Mouse (Mus musculus): ENCODE data around the gene Matn1. TPM values are rescaled to one million over a fixed set of nuclear protein-coding genes. Genes with fewer than 3 reads are reported as not detected.

Matn1 gene
- polyA plus RNA-seq, 1 experiment from 2014 or later: 1.2 TPM

Other genes starting within 250 kb of the Matn1 start
- 19.9 and 21.3 TPM in 2 replicates for gene Sdc3, start 151.8 kb upstream of the Matn1 start, polyA plus RNA-seq (2015; fragmentation: Nextera tagmentation; extraction: Ambion mirVana)
- 37.5 and 61.2 TPM in 2 replicates for gene Laptm5, start 31.3 kb upstream of the Matn1 start, polyA plus RNA-seq (2015; fragmentation: Nextera tagmentation; extraction: Ambion mirVana)

Data from heart, embryonic 16.5 days (tissue).